Mouse (Mus musculus) liver, postnatal 0 days (tissue): ENCODE measurements at regions not wholly inside any gene's neighbourhood (a gene's known extent, or its start where the extent isn't known, plus 50 kb on each side); places are given as distances from the start of the nearest gene placed in this dataset.

ENCODE experiments used
- ATAC-seq: fragments of 200-750 bp; cut with Nextera tagmentation; 2 replicates; pipeline ENCODE4 v1.8.0; 2017; ENCODE audit warnings: mild to moderate bottlenecking, moderate library complexity
- DNase-seq: peaks from one replicate; pipeline ENCODE4 v3.0.0-alpha.2; 2016
- H3K27ac ChIP-seq: fragments of 300-500 bp; sonication (generic); 2 replicates; pipeline ENCODE4 v1.5.1; 2014; ENCODE audit warnings: antibody characterized with exemption, moderate library complexity, mild to moderate bottlenecking, low read depth
- H3K27me3 ChIP-seq: fragments of 300-500 bp; sonication (generic); 2 replicates; pipeline ENCODE4 v1.6.1; 2014; ENCODE audit warnings: low read length, control low read depth, mixed read lengths; ENCODE audit not compliant: insufficient read depth
- H3K36me3 ChIP-seq: fragments of 300-500 bp; sonication (generic); replicated peaks from 2 replicates; pipeline ENCODE4 v1.6.1; 2014; ENCODE audit warnings: mild to moderate bottlenecking, control low read depth, low read length, moderate library complexity, mixed read lengths; ENCODE audit not compliant: insufficient read depth
- H3K4me1 ChIP-seq: fragments of 300-500 bp; sonication (generic); 2 replicates; pipeline ENCODE4 v1.6.1; 2014; ENCODE audit warnings: antibody characterized with exemption, mild to moderate bottlenecking, control low read depth; ENCODE audit not compliant: insufficient read depth
- H3K4me2 ChIP-seq: fragments of 300-500 bp; sonication (generic); 2 replicates; pipeline ENCODE4 v1.6.1; 2014; ENCODE audit warnings: low read depth, mild to moderate bottlenecking, low read length, moderate library complexity, mixed read lengths
- H3K4me3 ChIP-seq: fragments of 300-500 bp; sonication (generic); 2 replicates; pipeline ENCODE4 v1.5.1; 2014; ENCODE audit warnings: low read depth, low read length
- H3K9ac ChIP-seq: fragments of 300-500 bp; sonication (generic); replicated peaks from 2 replicates; pipeline ENCODE4 v1.6.1; 2014; ENCODE audit warnings: mild to moderate bottlenecking, moderate library complexity
- H3K9me3 ChIP-seq: fragments of 300-500 bp; sonication (generic); 2 replicates; pipeline ENCODE4 v1.6.1; 2016; ENCODE audit warnings: mild to moderate bottlenecking, control low read depth, low read length, mixed read lengths
- CTCF ChIP-seq: sonication (generic); IDR thresholded peaks from 2 replicates; pipeline ENCODE4 v1.5.1; 2016; ENCODE audit warnings: antibody characterized with exemption, low read depth
- EP300 ChIP-seq: IDR thresholded peaks from 2 replicates; pipeline ENCODE4 v1.6.1; 2016; ENCODE audit warnings: antibody characterized with exemption, low read depth, mild to moderate bottlenecking
- WGBS: fragments of 180-500 bp; shearing (Covaris S2); extraction: QIAGEN DNeasy Blood & Tissue Kit; methylation state at CpG from one replicate; pipeline ENCODE4 v1.1.7; 2014; ENCODE audit not compliant: insufficient replicate concordance; 5-methylcytosine and 5-hydroxymethylcytosine counted together

DNA sequence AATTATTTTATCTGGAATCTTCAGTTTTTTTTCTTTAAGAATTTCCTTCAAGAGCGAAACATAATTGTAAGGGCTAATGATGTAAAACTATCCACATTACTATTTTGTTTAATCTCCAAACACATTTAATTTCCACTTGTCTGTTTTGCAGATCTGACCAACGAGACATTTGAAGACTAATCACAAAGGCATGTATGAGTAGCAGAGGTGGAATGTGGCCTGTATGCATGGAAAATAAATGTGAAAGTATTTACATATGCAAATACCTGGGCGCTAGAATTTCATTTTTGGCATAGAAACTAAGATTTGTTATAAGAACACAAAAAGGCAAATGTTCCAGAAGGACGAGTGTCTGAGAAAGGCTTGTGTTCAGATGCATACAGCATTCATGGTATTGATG is 375.2 kb downstream of the Efnb2 start:
- Histone ChIP-seq H3K36me3 (no peaks in the 10 kb centered on the region), H3K4me2 (no peak overlapping the region), H3K4me3 (no peak overlapping the region), H3K9ac (no peak overlapping the region), H3K27me3 (no peaks in the 10 kb centered on the region), H3K4me1 (no peaks in the 10 kb centered on the region), H3K27ac (no peak overlapping the region), H3K9me3 (no peaks in the 10 kb centered on the region)
- TF ChIP-seq EP300, result no peak
- TF ChIP-seq CTCF, result no peak
- ATAC-seq (no peak), DNase-seq (no peak)
- whole genome bisulfite sequencing, result 69% methylated on average over 4 of the region's 4 CpGs

DNA sequence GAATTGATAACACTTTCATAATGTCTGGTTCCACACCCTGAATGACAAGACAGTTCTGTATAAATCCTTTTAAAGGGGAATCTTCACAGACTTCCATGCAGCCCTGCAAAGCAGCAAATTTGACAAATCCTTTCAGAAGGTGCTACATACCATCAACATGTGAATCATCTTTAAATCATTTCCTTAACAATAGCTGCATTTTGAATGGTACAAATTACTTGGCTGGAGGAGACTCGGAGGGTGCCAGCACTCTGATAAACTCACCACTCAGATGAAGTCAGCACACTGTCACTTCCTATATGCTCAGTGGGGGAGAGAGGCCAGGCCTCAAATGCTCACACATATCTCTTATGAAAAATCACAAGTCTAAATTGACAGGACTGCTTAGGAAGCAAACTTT is 386.1 kb downstream of the Efnb2 start:
- Histone ChIP-seq H3K4me2 (no peak overlapping the region), H3K27ac (no peak overlapping the region), H3K4me1 (no peaks in the 10 kb centered on the region), H3K9ac (no peak overlapping the region), H3K36me3 (no peaks in the 10 kb centered on the region), H3K9me3 (no peaks in the 10 kb centered on the region), H3K4me3 (no peak overlapping the region), H3K27me3 (no peaks in the 10 kb centered on the region)
- no peak for DNase-seq
- TF ChIP-seq CTCF, result no peak
- TF ChIP-seq EP300, result no peak
- 53% methylated on average over 1 of the region's 1 CpGs for WGBS
- no peak for ATAC-seq

DNA sequence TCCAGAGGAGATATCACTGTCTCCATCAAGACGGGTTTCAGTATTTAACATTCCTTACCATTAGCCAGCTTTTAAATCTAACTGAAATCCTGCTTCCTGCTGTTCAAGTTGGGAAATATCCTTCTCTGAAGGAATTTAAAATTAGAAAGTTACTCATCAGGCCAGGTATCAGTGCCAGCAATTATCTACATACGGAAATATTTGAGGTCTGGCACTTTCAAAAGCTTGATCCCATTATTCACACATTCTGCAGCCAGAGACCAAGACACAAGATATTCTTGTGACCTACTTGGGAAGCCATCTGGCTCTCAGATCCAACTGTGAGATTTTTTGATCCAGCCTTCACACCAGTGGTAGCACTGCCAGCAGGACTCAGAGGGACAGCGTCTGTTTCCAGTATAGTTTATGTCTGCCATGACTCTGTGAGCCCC is 386.8 kb downstream of the Efnb2 start:
- H3K9me3 ChIP-seq, result no peaks in the 10 kb centered on the region
- no peak overlapping the region for H3K4me2 ChIP-seq
- no peaks in the 10 kb centered on the region for H3K4me1 ChIP-seq
- H3K9ac ChIP-seq, result no peak overlapping the region
- no peaks in the 10 kb centered on the region for H3K27me3 ChIP-seq
- H3K36me3 ChIP-seq, result no peaks in the 10 kb centered on the region
- no peak for TF ChIP-seq CTCF
- no peak for TF ChIP-seq EP300
- H3K4me3 ChIP-seq, result no peak overlapping the region
- DNase-seq (no peak), ATAC-seq (no peak)
- WGBS, result 59% methylated on average over 3 of the region's 3 CpGs
- no peak overlapping the region for H3K27ac ChIP-seq

DNA sequence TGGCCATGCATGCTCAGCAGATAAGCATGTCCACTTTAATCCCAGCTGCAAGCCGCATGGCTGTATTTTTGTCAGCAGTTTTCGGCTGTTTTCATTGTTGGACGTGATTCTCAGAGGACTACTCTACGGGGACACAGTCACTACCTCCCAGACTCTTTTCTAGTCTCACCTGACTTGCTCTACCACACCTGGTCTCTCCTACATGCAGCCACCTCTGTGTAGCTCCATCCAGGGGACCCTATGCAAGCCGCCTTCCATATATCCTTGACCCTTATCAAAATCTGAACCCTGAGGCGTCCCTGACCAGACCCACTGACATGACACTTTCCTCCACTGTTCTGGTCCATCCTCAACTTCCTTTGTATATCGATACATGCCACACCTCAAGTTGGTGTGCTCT is 402.2 kb downstream of the Efnb2 start:
- Histone ChIP-seq H3K27ac (no peak overlapping the region), H3K36me3 (no peaks in the 10 kb centered on the region), H3K9me3 (no peaks in the 10 kb centered on the region), H3K9ac (no peak overlapping the region), H3K4me1 (no peaks in the 10 kb centered on the region), H3K4me2 (no peak overlapping the region), H3K27me3 (no peaks in the 10 kb centered on the region), H3K4me3 (no peak overlapping the region)
- TF ChIP-seq EP300, result no peak
- no peak for TF ChIP-seq CTCF
- ATAC-seq (no peak), DNase-seq (no peak)
- 80% methylated on average over 7 of the region's 7 CpGs for WGBS

DNA sequence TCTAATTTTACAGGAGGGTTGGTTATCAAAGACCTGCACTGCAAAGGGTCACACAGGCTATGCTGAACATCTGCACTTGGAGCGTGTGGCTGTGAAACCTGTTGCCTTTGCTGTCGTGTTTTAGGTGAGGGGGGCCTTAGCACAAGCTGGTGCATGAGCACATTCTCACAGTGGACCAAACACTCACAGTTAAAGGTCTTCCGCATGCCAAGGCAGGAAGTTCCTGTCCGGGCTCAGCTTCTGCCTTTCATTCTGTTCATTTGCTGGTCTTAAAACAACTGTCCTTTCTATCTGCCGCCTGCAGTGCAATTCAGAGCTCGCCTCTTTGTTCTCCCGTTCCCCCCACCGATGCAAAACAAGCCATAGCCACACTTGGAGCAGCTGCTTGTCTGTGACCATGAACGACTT is 402.8 kb downstream of the Efnb2 start:
- 35% methylated on average over 9 of the region's 9 CpGs for WGBS
- Histone ChIP-seq H3K4me1 (no peaks in the 10 kb centered on the region), H3K27me3 (no peaks in the 10 kb centered on the region), H3K4me2 (no peak overlapping the region), H3K9ac (no peak overlapping the region), H3K27ac (no peak overlapping the region), H3K9me3 (no peaks in the 10 kb centered on the region), H3K36me3 (no peaks in the 10 kb centered on the region), H3K4me3 (no peak overlapping the region)
- no peak for ATAC-seq
- DNase-seq, result no peak
- TF ChIP-seq EP300, result no peak
- no peak for TF ChIP-seq CTCF

DNA sequence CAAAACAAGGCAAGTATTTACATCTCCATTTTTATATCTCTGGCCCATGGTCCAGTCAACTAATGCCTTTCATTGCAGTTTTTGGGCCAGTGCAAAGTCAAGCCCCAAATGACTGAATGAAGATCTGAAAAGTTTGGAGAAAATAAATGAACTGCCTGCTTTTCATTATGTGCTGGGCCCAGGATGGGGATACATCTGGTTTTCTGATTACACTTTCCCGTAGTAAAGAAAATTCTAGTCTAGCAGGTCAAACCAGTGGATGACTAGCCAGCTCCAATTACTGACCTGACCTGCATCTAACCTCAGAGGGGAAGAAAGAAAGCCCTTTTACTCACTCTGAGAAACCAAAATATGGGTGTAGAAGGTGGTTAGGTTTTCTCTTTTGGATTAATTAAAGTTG is 404.7 kb downstream of the Efnb2 start:
- Histone ChIP-seq H3K4me1 (no peaks in the 10 kb centered on the region), H3K4me2 (no peak overlapping the region), H3K4me3 (no peak overlapping the region), H3K9ac (no peak overlapping the region), H3K9me3 (no peaks in the 10 kb centered on the region), H3K27me3 (no peaks in the 10 kb centered on the region), H3K27ac (no peak overlapping the region), H3K36me3 (no peaks in the 10 kb centered on the region)
- DNase-seq (no peak), ATAC-seq (no peak)
- TF ChIP-seq EP300 (no peak), CTCF (no peak)
- WGBS, result 68% methylated on average over 1 of the region's 1 CpGs

DNA sequence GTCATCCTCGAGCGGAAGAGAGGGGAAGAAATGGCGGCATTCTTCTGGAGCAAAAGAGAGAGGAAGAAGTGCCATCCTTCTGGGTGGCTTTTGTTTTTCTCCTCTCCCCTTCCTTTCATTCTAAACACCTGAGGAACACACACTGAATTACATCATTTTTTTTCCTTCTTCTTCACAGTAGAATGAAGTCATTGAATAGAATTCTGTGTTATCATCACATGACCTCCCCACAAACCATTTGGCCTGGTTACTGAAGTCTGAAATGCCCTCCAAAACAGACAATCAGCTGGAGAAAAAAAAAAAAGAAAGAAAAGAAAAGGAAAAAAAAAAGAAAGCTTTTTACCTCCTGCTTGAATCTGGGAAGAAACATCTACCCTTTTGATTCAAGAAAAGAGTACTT is 406.6 kb downstream of the Efnb2 start:
- no peak for TF ChIP-seq EP300
- no peak for TF ChIP-seq CTCF
- Histone ChIP-seq H3K27me3 (no peaks in the 10 kb centered on the region), H3K9me3 (no peaks in the 10 kb centered on the region), H3K36me3 (no peaks in the 10 kb centered on the region), H3K4me2 (no peak overlapping the region), H3K4me3 (no peak overlapping the region), H3K4me1 (no peaks in the 10 kb centered on the region), H3K9ac (no peak overlapping the region), H3K27ac (no peak overlapping the region)
- ATAC-seq (no peak), DNase-seq (no peak)
- 85% methylated on average over 3 of the region's 3 CpGs for WGBS
